Mouse (Mus musculus) G1E (cell line): ENCODE results near the gene Atp2a3. TPM values are rescaled to one million over a fixed set of nuclear protein-coding genes. Genes with fewer than 3 reads are reported as not detected.
A peak's percentile ranks its signal among the peaks of the same experiment; 100 is the strongest.

ENCODE experiments used
- ATAC-seq: 2 replicates; pipeline ENCODE4 v1.8.0; 2016; ENCODE audit warnings: mild to moderate bottlenecking; ENCODE audit not compliant: insufficient number of reproducible peaks, poor library complexity, low FRiP score, severe bottlenecking; ENCODE audit errors: extremely low read depth
- DNase-seq: peaks from one replicate; pipeline ENCODE4 v3.0.0; 2012; ENCODE audit warnings: low spot score
- H3K27me3 ChIP-seq: 2 replicates; pipeline ENCODE4 v1.6.1; 2012; ENCODE audit warnings: mild to moderate bottlenecking, low read length, inconsistent platforms; ENCODE audit not compliant: insufficient read depth
- H3K36me3 ChIP-seq: replicated peaks from 2 replicates; pipeline ENCODE3; 2012; ENCODE audit warnings: mild to moderate bottlenecking, inconsistent platforms
- H3K4me1 ChIP-seq: 2 replicates; pipeline ENCODE4 v1.6.1; 2012; ENCODE audit warnings: low read depth, low read length, inconsistent platforms, mixed read lengths; ENCODE audit not compliant: insufficient read depth
- H3K4me3 ChIP-seq: 2 replicates; pipeline ENCODE4 v1.5.1; 2012; ENCODE audit warnings: low read depth, mild to moderate bottlenecking, inconsistent platforms, low read length, moderate library complexity, mixed read lengths
- H3K9me3 ChIP-seq: replicated peaks from 2 replicates; pipeline ENCODE4 v1.6.1; 2012; ENCODE audit warnings: inconsistent platforms
- CTCF ChIP-seq: IDR thresholded peaks from 2 replicates; pipeline ENCODE4 v1.5.1; 2012; ENCODE audit warnings: low read depth, low read length, inconsistent platforms, mixed read lengths
- GATA1 ChIP-seq: IDR thresholded peaks from 2 replicates; pipeline ENCODE4 v1.6.1; 2012; ENCODE audit warnings: borderline replicate concordance, low read length, inconsistent platforms, mixed read lengths
- GATA2 ChIP-seq: IDR thresholded peaks from 2 replicates; pipeline ENCODE4 v1.6.1; 2012; ENCODE audit warnings: low read depth, low read length, inconsistent platforms, borderline replicate concordance
- POLR2AphosphoS5 ChIP-seq: IDR thresholded peaks from 2 replicates; pipeline ENCODE4 v1.6.1; 2012; ENCODE audit warnings: low read depth, low read length, inconsistent platforms; ENCODE audit not compliant: insufficient replicate concordance
- TAL1 ChIP-seq: conservative IDR thresholded peaks from 2 replicates; pipeline ENCODE4 v1.6.1; 2012; ENCODE audit warnings: low read depth, low read length, inconsistent platforms, mixed read lengths
- polyA plus RNA-seq: library from polyadenylated mRNA; stranded (reverse); fragments of >175 nt; gene quantifications from 2 replicates; pipeline ENCODE4 v1.2.3, GENCODE M21; 2012
- total RNA-seq, 2 experiments: library from RNA; stranded (forward) in 1 of 2; stranded (reverse) in 1 of 2; fragments of 200-1000 nt in 1 of 2; fragments of >200 nt in 1 of 2; fragmentation: Nextera tagmentation in 1 of 2; gene quantifications; 2 replicates each; pipeline ENCODE4 v1.2.3; 2014 to 2017

Atp2a3 gene
- total and polyA plus RNA-seq, 3 experiments: 63.9 to 101 (median 95.8) TPM

- peaks cover 30% of the 10 kb centered on the region for H3K27me3 ChIP-seq
- ATAC-seq (peak; percentile 95), DNase-seq (peak; percentile 76)
- no peak for TF ChIP-seq CTCF
- TF ChIP-seq TAL1: no peak
- TF ChIP-seq POLR2AphosphoS5: no peak
- TF ChIP-seq GATA2: no peak
- no peak for TF ChIP-seq GATA1
- H3K9me3 ChIP-seq: no peaks in the 10 kb centered on the region
- peak overlapping the region; percentile 68 for H3K4me3 ChIP-seq
- H3K36me3 ChIP-seq: peaks cover 39% of the 10 kb centered on the region
- peaks cover 79% of the 10 kb centered on the region for H3K4me1 ChIP-seq
Observed at GRCm38 (mm10) chr11:73024236-73024904, 63.4 kb downstream of the Atp2a3 start.

GRCm38 (mm10) chr11:73026961-73027360, 66.0 kb downstream of the Atp2a3 start:
- peak overlapping the region; percentile 55; the same call in 1 of the 2 replicates for H3K4me3 ChIP-seq
- ATAC-seq: no peak
- H3K9me3 ChIP-seq: no peaks in the 10 kb centered on the region
- no peak for TF ChIP-seq CTCF
- no peak for TF ChIP-seq POLR2AphosphoS5
- no peak for TF ChIP-seq TAL1
- no peak for TF ChIP-seq GATA2
- TF ChIP-seq GATA1: no peak
- no peak for DNase-seq
- H3K27me3 ChIP-seq: peaks cover 7% of the 10 kb centered on the region
- H3K36me3 ChIP-seq: peaks cover 60% of the 10 kb centered on the region
- H3K4me1 ChIP-seq: peaks cover 69% of the 10 kb centered on the region

- Histone ChIP-seq H3K36me3 (peaks cover 87% of the 10 kb centered on the region), H3K9me3 (no peaks in the 10 kb centered on the region), H3K4me1 (peaks cover 32% of the 10 kb centered on the region), H3K4me3 (peak overlapping the region; percentile 36; the same call in 1 of the 2 replicates), H3K27me3 (no peaks in the 10 kb centered on the region)
- TF ChIP-seq GATA2 (no peak), POLR2AphosphoS5 (no peak), GATA1 (no peak), TAL1 (no peak), CTCF (no peak)
- DNase-seq (peak; percentile 74), ATAC-seq (peak; percentile 83)
Observed at GRCm38 (mm10) chr11:73030821-73031498, 70.0 kb downstream of the Atp2a3 start.

DNA sequence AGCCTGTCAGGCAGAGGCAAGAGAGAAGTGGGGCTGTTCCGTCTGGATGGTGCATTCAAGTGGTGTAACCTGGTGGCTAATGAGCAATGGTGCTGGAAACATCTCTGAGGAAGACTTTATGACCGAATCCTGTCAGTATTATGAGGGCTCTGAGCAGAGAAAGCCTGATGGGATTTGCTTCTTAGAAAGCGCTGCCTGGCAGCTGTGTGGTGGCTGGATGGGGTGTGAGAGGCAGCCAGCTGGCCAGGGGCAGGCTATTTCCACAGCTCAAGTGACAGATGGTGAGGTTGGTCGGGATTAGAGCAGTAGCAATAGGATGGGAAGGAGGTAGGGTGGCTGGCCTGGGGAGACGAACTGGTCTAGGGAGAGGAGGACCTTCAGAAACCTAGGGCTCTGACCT, 70.6 kb downstream of the Atp2a3 start:
- Histone ChIP-seq H3K4me3 (no peak overlapping the region), H3K27me3 (no peaks in the 10 kb centered on the region), H3K4me1 (peaks cover 26% of the 10 kb centered on the region), H3K9me3 (no peaks in the 10 kb centered on the region), H3K36me3 (peaks cover 87% of the 10 kb centered on the region)
- ATAC-seq: no peak
- DNase-seq: no peak
- TF ChIP-seq POLR2AphosphoS5 (no peak), CTCF (no peak), GATA2 (no peak), TAL1 (no peak), GATA1 (no peak)

DNA sequence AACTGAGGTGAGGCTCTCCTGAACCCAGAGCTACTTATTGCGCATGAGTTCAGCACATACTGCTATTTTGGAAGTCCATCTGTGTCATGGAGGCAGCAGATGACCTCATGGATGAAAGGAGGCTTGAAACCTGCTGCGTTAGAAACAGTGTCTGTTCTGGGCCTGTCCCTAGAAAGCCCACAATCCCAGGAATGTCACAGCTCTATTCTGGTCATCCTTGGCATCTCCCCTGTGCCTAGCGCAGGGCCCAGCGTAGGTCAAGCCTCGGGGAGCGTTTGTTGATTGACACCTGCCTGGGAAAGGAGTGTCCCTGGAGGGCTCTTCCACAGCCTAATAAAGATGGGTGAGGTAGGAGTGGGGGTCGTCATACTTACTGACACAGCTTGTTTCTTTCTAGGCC, 75.1 kb downstream of the Atp2a3 start:
- no peak for DNase-seq
- Histone ChIP-seq H3K36me3 (peaks cover 92% of the 10 kb centered on the region), H3K27me3 (no peaks in the 10 kb centered on the region), H3K9me3 (no peaks in the 10 kb centered on the region), H3K4me1 (peaks cover 4% of the 10 kb centered on the region), H3K4me3 (no peak overlapping the region)
- no peak for TF ChIP-seq GATA1
- no peak for TF ChIP-seq CTCF
- no peak for TF ChIP-seq GATA2
- no peak for TF ChIP-seq POLR2AphosphoS5
- TF ChIP-seq TAL1: no peak
- ATAC-seq: no peak

DNA sequence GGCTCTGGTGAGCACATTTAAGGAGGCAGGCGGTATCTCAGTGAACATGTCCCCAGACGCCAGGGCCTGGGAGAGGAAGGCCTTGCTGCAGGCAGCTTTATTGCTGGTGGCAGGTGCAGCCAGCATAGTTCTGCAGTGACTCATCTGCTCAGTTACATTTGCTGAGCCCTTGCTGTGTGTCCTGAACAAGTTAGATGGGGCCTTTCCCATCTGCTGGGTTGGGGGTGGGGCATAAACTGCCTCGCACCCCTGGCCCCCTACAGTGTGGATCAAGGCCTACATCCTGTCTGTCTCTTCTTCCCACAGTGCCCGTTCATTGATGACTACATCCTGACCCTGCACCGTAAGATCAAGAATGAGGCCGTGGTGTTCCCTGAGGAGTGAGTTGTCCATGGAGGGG, 75.9 kb downstream of the Atp2a3 start:
- TF ChIP-seq GATA2 (no peak), POLR2AphosphoS5 (no peak), CTCF (no peak), TAL1 (no peak), GATA1 (no peak)
- no peak overlapping the region for H3K4me3 ChIP-seq

DNA sequence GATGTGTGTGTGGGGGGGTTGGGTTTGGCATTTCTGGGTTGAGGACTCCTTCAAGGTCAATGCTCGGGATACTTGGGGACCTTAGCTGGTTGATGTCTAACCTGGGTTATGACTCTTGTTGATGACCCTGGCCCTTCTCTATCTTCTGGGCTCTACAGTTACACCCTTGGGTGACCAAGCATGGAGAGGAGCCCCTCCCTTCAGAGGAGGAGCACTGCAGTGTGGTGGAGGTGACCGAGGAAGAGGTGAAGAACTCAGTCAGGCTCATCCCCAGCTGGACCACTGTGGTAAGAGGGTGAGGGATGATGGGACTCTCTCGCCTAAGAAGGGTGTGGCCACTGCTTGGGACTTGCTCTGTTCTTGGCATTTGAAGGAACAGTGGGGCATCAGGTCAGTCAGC, 76.7 kb downstream of the Atp2a3 start:
- DNase-seq (no peak), ATAC-seq (no peak)
- TF ChIP-seq TAL1: no peak
- Histone ChIP-seq H3K4me1 (no peaks in the 10 kb centered on the region), H3K36me3 (peaks cover 83% of the 10 kb centered on the region), H3K27me3 (no peaks in the 10 kb centered on the region), H3K9me3 (no peaks in the 10 kb centered on the region), H3K4me3 (no peak overlapping the region)

More for the DNA sequence above, 75.9 kb downstream of the Atp2a3 start:
- Histone ChIP-seq H3K4me1 (no peaks in the 10 kb centered on the region), H3K36me3 (peaks cover 91% of the 10 kb centered on the region), H3K27me3 (no peaks in the 10 kb centered on the region), H3K9me3 (no peaks in the 10 kb centered on the region)
- ATAC-seq (no peak), DNase-seq (no peak)
